Mouse (Mus musculus): Measurements from ENCODE around the gene Zfp687.

Gene Zfp687

GRCm38 (mm10) chr3:95016532-95017056 lies 1.3 kb upstream of the Zfp687 start:
- no peak for DNase-seq (ENCODE audit: low spot score)

GRCm38 (mm10) chr3:95015891-95016531 lies 763 bp upstream of the Zfp687 start:
- peak; percentile 96 for DNase-seq (ENCODE audit: low spot score)

- DNase-seq (ENCODE audit: low spot score) = peak; percentile 84
Observed at GRCm38 (mm10) chr3:95014428-95015151, 658 bp downstream of the Zfp687 start.

GRCm38 (mm10) chr3:95013699-95014427 lies 1.4 kb downstream of the Zfp687 start:
- DNase-seq (ENCODE audit: low spot score) = peak; percentile 47

- DNase-seq (ENCODE audit: low spot score) = no peak
Observed at GRCm38 (mm10) chr3:95012982-95013381, 2.3 kb downstream of the Zfp687 start.

GRCm38 (mm10) chr3:95010396-95010795 lies 4.9 kb downstream of the Zfp687 start:
- DNase-seq (ENCODE audit: low spot score) = no peak

DNA sequence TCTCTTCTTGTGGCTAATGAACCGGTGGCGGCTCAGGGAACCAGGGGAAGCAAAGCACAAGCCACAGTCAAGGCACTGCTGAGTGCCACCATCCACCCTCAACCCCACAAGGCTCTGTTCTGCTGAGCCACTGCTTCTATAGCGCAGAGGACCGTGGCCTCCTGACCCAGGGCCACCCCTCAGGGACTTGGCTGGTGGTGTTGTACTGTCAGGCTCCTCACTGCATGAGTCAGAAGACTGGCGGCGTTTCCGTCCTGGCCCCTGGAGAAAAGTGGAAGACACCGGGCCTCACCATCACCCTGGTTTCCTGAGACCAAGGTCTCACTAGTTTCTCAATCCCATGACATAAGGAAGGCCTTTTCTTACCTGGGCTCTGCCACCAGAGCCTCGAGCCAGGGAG lies 7.5 kb downstream of the Zfp687 start:
- no peak for DNase-seq (ENCODE audit: low spot score)

GRCm38 (mm10) chr3:95005651-95006050 lies 9.6 kb downstream of the Zfp687 start:
- no peak for DNase-seq (ENCODE audit: low spot score)

- DNase-seq (ENCODE audit: low spot score) = no peak
Observed at GRCm38 (mm10) chr3:95003273-95003672, 12.0 kb downstream of the Zfp687 start.

GRCm38 (mm10) chr3:95002569-95002968 lies 12.7 kb downstream of the Zfp687 start:
- DNase-seq (ENCODE audit: low spot score) = no peak

DNA sequence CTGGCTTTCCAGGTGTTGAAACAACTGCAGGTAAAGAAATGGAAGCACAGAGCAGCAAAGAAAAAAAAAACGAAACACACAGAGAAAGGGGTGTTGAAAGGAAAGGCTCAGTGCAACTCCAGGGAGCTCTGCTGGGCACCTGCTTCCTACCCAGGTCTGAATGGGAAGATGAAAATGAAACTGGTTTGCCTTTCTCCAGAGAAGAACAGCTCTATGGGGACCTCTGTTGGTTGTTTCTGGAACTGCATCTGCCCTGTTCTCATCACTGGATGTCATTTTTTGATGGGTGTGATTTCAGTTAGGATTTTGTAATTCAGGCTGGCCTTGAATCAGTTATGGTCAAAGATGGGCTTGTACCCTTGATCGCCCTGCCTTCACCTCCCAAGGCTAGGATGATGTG lies 18.3 kb downstream of the Zfp687 start:
- DNase-seq (ENCODE audit: low spot score) = peak; percentile 92

DNA sequence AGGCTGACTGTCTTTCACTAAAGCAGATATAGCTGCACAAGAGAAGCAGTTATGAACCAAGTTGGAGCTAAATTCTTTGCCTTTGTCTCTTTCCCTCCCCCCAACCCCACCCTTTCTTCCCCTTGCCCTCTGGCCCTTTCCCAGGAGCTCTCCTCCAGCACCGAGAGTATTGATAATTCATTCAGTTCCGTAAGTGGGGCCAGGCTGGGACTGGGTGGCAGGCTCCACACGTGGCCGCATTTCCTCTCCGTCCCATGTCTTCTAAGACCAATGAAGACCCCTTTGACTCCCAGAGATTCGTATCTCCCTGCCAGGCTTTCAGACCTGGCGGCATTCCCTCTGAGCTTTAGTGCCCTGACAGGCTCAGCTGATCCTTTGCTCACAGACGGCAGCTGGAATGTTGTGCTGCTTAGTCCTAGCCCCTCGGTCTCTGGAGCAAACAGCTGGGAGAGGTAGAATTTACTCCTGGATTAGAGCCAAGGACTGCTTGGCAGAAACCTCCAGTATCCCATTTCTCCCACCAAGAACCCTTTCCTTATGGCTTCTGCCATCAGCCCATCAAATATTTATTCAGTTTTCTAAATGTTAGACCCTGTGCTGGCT lies 26.0 kb downstream of the Zfp687 start:
- no peak for DNase-seq (ENCODE audit: low spot score)

DNA sequence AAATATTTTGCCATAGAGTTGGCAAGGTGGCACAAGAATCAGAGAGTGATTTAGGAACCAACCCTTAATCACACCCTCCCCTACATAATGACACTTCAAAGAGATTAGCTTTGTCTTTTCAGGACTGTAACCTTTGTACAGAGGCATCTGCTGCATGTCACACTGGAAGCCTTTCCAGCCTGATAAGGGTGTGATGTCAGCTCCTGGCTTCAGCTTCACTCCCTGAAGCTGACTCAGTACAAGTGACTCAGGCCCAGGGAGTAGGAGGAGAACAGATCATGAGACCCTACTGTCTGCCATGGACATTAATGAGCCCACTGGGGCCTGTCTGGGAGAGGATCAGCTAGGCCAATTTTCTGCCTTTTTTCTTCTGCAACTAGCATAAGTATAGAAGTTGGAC lies 27.7 kb downstream of the Zfp687 start:
- peak; percentile 54 for DNase-seq (ENCODE audit: low spot score)

DNA sequence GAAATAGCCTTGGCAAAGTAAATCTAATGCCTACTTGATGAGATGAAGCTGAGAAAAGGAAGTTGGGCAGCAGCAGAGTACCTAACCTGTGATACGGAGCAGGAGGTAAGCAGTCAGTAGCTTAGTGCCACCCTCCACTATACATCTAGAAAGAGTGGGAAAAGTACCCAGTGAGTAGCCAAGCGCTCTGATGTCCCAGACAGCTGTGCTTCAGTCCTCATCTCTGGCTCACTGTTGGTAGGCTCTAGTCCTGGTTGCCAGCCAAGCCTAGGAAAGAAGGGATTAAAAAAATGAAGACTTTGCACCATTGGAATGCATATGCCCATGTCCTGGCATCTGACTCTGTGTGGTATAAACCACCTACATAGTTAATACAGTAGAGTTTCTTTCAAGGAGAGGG lies 29.7 kb downstream of the Zfp687 start:
- DNase-seq (ENCODE audit: low spot score) = no peak

DNA sequence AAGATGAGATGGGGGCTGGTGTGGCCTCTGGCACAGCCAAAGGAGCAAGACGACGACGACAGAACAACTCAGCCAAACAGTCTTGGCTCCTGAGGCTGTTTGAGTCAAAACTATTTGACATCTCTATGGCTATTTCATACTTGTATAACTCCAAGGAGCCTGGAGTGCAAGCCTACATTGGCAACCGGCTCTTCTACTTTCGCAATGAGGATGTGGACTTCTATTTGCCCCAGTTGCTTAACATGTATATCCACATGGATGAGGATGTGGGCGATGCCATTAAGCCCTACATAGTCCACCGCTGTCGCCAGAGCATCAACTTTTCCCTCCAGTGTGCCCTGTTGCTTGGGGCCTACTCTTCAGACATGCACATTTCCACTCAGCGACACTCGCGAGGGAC lies 30.9 kb downstream of the Zfp687 start:
- no peak for DNase-seq (ENCODE audit: low spot score)

DNA sequence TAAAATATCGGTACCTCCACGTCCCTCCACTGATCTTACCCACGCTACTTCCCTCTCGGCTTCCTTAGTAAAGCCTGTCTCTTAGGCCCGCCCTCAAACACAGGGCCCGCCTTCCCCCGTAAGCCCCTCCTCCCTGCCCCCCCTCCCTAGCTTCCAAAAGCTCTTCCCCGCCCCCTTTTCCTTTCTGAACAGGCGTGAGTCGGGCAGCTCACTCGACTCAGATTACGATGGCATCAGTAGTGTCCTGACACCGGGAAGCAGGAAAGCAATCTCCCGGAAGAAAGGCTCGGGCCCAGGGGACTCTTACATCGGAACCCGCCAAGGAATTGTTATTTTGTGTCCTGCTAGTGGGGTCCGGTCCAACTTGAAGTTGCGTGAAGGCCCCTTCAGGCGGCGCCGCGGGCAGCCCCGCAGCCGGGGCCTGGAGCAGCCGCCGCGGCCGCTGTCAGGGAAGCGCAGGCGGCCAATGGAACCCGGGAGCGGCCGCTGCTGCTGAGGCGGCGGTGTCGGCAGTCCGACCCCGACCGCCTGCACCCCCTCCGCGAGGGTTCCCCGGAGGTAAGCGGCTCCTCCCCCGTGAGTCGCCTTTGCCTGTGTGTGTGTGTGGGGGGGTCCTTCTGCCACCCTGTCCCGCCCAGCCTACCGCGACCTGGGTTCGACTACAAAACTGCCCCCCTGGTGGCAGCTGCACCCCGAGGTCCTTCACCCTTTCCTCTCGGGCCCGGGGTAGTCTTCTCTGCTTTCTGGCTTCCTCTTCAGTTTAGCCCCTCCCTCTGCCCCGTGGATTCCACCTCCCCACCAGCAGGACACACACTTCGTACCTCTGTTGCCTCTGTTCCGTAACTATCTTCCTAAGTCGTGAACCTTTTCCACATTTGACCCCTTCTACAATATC lies 40.5 kb downstream of the Zfp687 start, which contains the start of gene Pi4kb:
Gene Pi4kb, plus strand, starts transcription at position 204 of the 895 bp plus-strand sequence.
- peak; percentile 86 for DNase-seq (ENCODE audit: low spot score)

DNA sequence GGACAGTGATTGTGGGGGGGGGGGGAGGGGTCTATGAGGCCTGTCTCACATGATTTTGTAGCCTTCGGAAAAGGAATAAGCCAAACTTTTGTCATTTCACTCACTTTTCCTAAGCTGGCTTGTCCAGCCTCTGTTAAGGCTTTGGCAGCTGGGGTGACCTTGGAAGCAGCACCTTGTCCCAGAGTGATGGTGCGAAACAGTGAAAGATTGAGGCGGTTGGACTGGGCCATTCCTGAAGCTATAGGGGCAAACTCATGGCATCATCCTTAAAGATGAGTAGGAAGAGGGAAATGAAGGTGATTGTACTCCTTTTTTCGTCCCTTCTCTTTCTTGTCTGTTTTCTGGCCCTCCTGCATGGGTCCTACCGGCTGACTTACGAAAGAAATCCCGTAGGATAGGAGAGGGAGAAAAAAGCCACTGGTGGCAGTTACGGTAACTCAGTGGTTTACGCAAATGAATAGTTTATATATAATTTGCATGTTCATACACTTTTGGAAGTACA lies 41.2 kb downstream of the Zfp687 start:
- no peak for DNase-seq (ENCODE audit: low spot score)

GRCm38 (mm10) chr3:94973620-94974019 lies 41.6 kb downstream of the Zfp687 start:
- DNase-seq (ENCODE audit: low spot score) = no peak

DNA sequence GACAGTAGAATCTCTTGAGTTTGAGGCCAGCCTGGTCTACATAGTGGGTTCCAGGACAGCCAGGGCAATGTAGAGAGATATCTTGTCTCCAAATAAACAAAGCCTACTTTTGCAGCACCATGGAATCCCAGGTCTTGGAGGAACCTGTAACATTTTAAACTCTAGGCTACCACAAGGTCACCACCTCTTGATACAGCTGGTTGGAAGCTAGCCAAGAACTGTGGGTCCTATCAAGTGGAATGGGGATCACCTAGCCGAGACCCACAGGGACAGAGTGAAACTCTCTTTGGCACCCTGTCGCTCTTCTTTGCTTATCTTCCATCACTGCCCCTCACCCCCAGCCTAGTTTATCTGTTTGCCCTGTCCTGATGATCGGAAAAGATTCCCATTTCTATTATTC lies 42.7 kb downstream of the Zfp687 start:
- DNase-seq (ENCODE audit: low spot score) = no peak

- DNase-seq (ENCODE audit: low spot score) = no peak
Observed at GRCm38 (mm10) chr3:94965878-94966277, 49.4 kb downstream of the Zfp687 start.

- no peak for DNase-seq (ENCODE audit: low spot score)
Observed at GRCm38 (mm10) chr3:94964989-94965388, 50.3 kb downstream of the Zfp687 start.

Measured in testis, postnatal 10 days (tissue).